Mouse (Mus musculus) liver, postnatal 0 days (tissue): ENCODE measurements around the gene Fbxl12.

Source experiments
- CTCF ChIP-seq: sonication (generic); IDR thresholded peaks from 2 replicates; pipeline ENCODE4 v1.5.1; 2016; ENCODE audit warnings: antibody characterized with exemption, low read depth
- EP300 ChIP-seq: IDR thresholded peaks from 2 replicates; pipeline ENCODE4 v1.6.1; 2016; ENCODE audit warnings: antibody characterized with exemption, low read depth, mild to moderate bottlenecking

- TF ChIP-seq CTCF (no peak), EP300 (no peak)
These were observed 27.9 kb downstream of the Fbxl12 start for GRCm38 (mm10) chr9:20616685-20617084.
